Mouse (Mus musculus): ENCODE results near the gene 1810024B03Rik. TPM values are rescaled to one million over a fixed set of nuclear protein-coding genes. Genes with fewer than 3 reads are reported as not detected.
A peak's percentile ranks its signal among the peaks of the same experiment; 100 is the strongest.
"Not testable (repeated sequence)": the region's sequence is repeated elsewhere in the genome, so short reads cannot be mapped to it uniquely, and the experiment has no call there.

1810024B03Rik gene
- 1 to 10 TPM in 1 of 3 experiments, under 1 TPM in 2; 0.69 to 1.3 (median 0.71) TPM for polyA plus RNA-seq (2017; shearing (Covaris generic))

- peak; percentile 96 for ATAC-seq
Measured at GRCm38 (mm10) chr2:127207547-127208451, at the start of gene 1810024B03Rik, which contains the start of gene Snrnp200. 1810024B03Rik (minus strand) TSS chr2:127208280. Snrnp200 (plus strand) TSS chr2:127208386.

- no peak for ATAC-seq
Measured at GRCm38 (mm10) chr2:127255294-127255693, 47.2 kb upstream of the 1810024B03Rik start.

- no peak for ATAC-seq
Measured at GRCm38 (mm10) chr2:127254604-127255134, 46.6 kb upstream of the 1810024B03Rik start.

GRCm38 (mm10) chr2:127252787-127253186 lies 44.7 kb upstream of the 1810024B03Rik start:
- ATAC-seq, result no peak

GRCm38 (mm10) chr2:127251880-127252527 lies 43.9 kb upstream of the 1810024B03Rik start:
- ATAC-seq, result no peak

GRCm38 (mm10) chr2:127251457-127251856 lies 43.4 kb upstream of the 1810024B03Rik start:
- no peak for ATAC-seq

- ATAC-seq, result no peak
Measured at GRCm38 (mm10) chr2:127250291-127251008, 42.4 kb upstream of the 1810024B03Rik start.

GRCm38 (mm10) chr2:127248334-127249004 lies 40.4 kb upstream of the 1810024B03Rik start:
- peak; percentile 2 for ATAC-seq

GRCm38 (mm10) chr2:127247592-127248333 lies 39.7 kb upstream of the 1810024B03Rik start, which contains the start of the genes Ciao1 and Tmem127:
Ciao1 (minus strand) TSS chr2:127247816.
Tmem127 (plus strand) TSS chr2:127247908.
- peak; percentile 99 for ATAC-seq

- ATAC-seq, result no peak
Measured at GRCm38 (mm10) chr2:127240065-127240464, 32.0 kb upstream of the 1810024B03Rik start.

- ATAC-seq, result no peak
Measured at GRCm38 (mm10) chr2:127237897-127238610, 30.0 kb upstream of the 1810024B03Rik start.

GRCm38 (mm10) chr2:127225261-127225660 lies 17.2 kb upstream of the 1810024B03Rik start:
- no peak for ATAC-seq

GRCm38 (mm10) chr2:127217746-127218145 lies 9.7 kb upstream of the 1810024B03Rik start:
- ATAC-seq, result no peak

GRCm38 (mm10) chr2:127210701-127211100 lies 2.6 kb upstream of the 1810024B03Rik start:
- no peak for ATAC-seq

- ATAC-seq, result no peak
Measured at GRCm38 (mm10) chr2:127208452-127208769, 331 bp upstream of the 1810024B03Rik start.

GRCm38 (mm10) chr2:127206916-127207315 lies 1.2 kb downstream of the 1810024B03Rik start:
- ATAC-seq, result no peak

GRCm38 (mm10) chr2:127205936-127206335 lies 2.1 kb downstream of the 1810024B03Rik start:
- not testable (repeated sequence) for ATAC-seq

- no peak for ATAC-seq
Measured at GRCm38 (mm10) chr2:127204932-127205331, 3.1 kb downstream of the 1810024B03Rik start.

GRCm38 (mm10) chr2:127189574-127189973 lies 18.5 kb downstream of the 1810024B03Rik start:
- ATAC-seq, result no peak

- ATAC-seq, result peak; percentile 100
Measured at GRCm38 (mm10) chr2:127182598-127183381, 25.3 kb downstream of the 1810024B03Rik start.

Data from inflammation-experienced regulatory T-cells, adult 6 months (primary cell).